Mouse (Mus musculus) heart, embryonic 10.5 days (tissue): Measurements from ENCODE around the gene Avpr2. TPM values are rescaled to one million over a fixed set of nuclear protein-coding genes. Genes with fewer than 3 reads are reported as not detected.

ENCODE experiments used
- DNase-seq: peaks from one replicate; pipeline ENCODE4 v3.0.0-alpha.2; 2017; ENCODE audit warnings: low spot score
- H3K27ac ChIP-seq: fragments of 300-500 bp; sonication (generic); 2 replicates; pipeline ENCODE4 v1.5.1; 2016; ENCODE audit warnings: mild to moderate bottlenecking
- H3K27me3 ChIP-seq: fragments of 300-500 bp; sonication (generic); 2 replicates; pipeline ENCODE4 v1.6.1; 2016; ENCODE audit warnings: mild to moderate bottlenecking; ENCODE audit not compliant: poor library complexity, insufficient read depth, severe bottlenecking
- H3K36me3 ChIP-seq: fragments of 300-500 bp; sonication (generic); 2 replicates; pipeline ENCODE4 v1.6.1; 2016; ENCODE audit warnings: mild to moderate bottlenecking, moderate library complexity
- H3K4me1 ChIP-seq: fragments of 300-500 bp; sonication (generic); 2 replicates; pipeline ENCODE4 v1.6.1; 2016; ENCODE audit warnings: mild to moderate bottlenecking
- H3K4me3 ChIP-seq: fragments of 300-500 bp; sonication (generic); 2 replicates; pipeline ENCODE4 v1.5.1; 2016; ENCODE audit warnings: mild to moderate bottlenecking, moderate library complexity
- H3K9me3 ChIP-seq: fragments of 300-500 bp; sonication (generic); 2 replicates; pipeline ENCODE4 v1.6.1; 2016; ENCODE audit warnings: mild to moderate bottlenecking, moderate library complexity
- WGBS: fragments of 180-500 bp; shearing (Covaris S2); methylation state at CpG from one replicate; pipeline ENCODE4 v1.1.7; 2016; 5-methylcytosine and 5-hydroxymethylcytosine counted together
- polyA plus RNA-seq: library from polyadenylated mRNA; unstranded; fragments of >200 nt; fragmentation: Nextera tagmentation; extraction: Ambion mirVana; gene quantifications from 2 replicates; pipeline ENCODE4 v1.2.1, GENCODE M21; 2016

Avpr2 gene
- polyA plus RNA-seq = not detected in 2 replicates

- H3K27me3 ChIP-seq = peaks cover 31% of the 10 kb centered on the region; the same call in 1 of the 2 replicates
- H3K4me3 ChIP-seq = no peak within 1 kb of the TSS
- H3K27ac ChIP-seq = no peak within 1 kb of the TSS
- 71% methylated on average over 6 of the region's 6 CpGs for WGBS
- H3K9me3 ChIP-seq = no peaks in the 10 kb centered on the region
- DNase-seq = no peak
- no peaks in the 10 kb centered on the region for H3K36me3 ChIP-seq
- no peaks in the 10 kb centered on the region for H3K4me1 ChIP-seq
These were observed at the start of gene Avpr2 for GRCm38 (mm10) chrX:73891551-73892152. Gene Avpr2, plus strand, starts transcription at chrX:73892102.

DNA sequence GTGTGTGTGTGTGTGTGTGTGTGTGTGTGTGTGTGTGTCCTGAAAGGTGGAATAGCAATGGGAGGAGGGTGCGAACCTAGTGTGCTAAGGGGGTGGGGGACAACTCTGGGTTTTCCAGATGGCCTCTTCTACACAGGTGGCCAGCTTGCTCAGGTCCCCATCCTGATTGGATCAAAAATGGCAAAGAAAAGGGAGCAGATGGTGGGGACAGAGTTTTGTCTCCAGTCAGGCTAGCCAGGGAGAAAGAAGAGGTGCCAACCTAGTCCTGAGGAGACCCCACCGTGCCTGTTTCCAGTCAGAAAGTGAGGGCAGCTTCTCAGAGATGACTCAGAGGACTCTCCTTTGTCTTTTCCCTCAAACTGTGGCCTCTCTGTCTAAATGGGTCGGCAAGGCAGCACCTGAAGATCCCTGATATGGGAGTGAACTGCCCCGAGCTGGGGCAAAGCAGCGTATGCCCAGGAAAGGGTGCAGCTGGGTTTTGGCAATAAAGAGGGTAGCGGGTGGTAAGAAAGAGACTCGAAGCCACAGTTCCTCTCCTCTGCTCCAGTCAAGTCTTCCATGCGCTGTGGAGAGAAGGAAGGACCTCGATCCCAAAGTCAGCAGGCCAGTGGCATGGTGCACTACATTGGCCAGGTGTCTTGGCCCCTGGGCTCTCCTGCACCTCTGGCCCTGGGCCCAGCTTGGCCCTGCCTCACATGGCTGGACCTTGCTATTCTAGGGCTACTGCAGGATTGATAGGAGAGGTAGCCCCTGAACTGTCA, 37.4 kb upstream of the Avpr2 start:
- H3K27me3 ChIP-seq = peaks cover 7% of the 10 kb centered on the region; the same call in 1 of the 2 replicates
- peaks cover 8% of the 10 kb centered on the region for H3K4me1 ChIP-seq
- no peak for DNase-seq
- WGBS = 73% methylated on average over 9 of the region's 9 CpGs
- H3K4me3 ChIP-seq = no peak overlapping the region
- H3K27ac ChIP-seq = no peak overlapping the region
- no peaks in the 10 kb centered on the region for H3K9me3 ChIP-seq
- no peaks in the 10 kb centered on the region for H3K36me3 ChIP-seq

GRCm38 (mm10) chrX:73855087-73855408, 36.9 kb upstream of the Avpr2 start:
- peaks cover 8% of the 10 kb centered on the region for H3K4me1 ChIP-seq
- no peak overlapping the region for H3K27ac ChIP-seq
- DNase-seq = no peak
- no peaks in the 10 kb centered on the region for H3K9me3 ChIP-seq
- 37% methylated on average over 3 of the region's 3 CpGs for WGBS
- no peaks in the 10 kb centered on the region for H3K36me3 ChIP-seq
- H3K27me3 ChIP-seq = peaks cover 7% of the 10 kb centered on the region; the same call in 1 of the 2 replicates
- H3K4me3 ChIP-seq = no peak overlapping the region

DNA sequence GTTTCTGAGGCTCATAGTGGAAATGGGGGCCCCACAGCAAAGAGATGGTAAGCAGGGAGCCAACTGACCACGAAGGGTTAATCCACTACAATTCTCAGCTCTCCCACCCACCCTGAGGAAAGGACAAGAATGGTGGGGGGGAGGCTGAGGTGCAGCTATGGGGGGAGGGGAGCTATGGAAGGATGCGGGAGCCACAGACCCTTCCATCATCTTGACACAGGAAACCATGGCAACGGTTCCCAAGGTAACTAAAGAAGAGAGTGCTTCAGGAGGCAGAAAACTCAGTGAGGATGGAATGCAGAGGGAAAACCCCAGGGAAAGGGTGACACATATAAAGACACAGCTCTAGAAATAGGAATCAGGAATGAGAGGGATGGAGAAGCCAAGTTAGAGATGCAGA, 27.2 kb upstream of the Avpr2 start:
- peaks cover 10% of the 10 kb centered on the region; the same call in 1 of the 2 replicates for H3K27me3 ChIP-seq
- no peaks in the 10 kb centered on the region for H3K4me1 ChIP-seq
- DNase-seq = no peak
- H3K4me3 ChIP-seq = no peak overlapping the region
- no peak overlapping the region for H3K27ac ChIP-seq
- WGBS = 59% methylated on average over 3 of the region's 3 CpGs
- H3K9me3 ChIP-seq = no peaks in the 10 kb centered on the region
- no peaks in the 10 kb centered on the region for H3K36me3 ChIP-seq

DNA sequence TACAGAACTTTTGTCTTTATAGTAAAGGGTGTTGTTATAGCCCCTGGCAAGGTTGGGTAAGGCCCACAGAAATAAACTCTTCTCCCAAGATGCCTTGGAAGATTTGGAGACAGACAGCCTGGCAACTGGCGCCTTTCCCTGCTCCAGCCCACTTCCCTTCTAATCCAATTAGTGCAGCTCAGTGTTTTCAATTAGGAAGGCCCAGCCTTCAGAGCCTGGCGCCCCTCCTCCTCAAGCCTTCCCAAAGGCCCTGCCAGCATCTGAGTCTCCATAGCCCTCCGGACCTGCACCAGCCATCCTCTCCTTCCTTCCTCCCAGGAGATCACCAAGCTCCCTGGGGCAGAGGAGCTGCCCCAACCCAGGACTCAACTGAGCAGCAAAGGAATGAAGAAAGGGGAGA, 24.6 kb upstream of the Avpr2 start:
- Histone ChIP-seq H3K9me3 (no peaks in the 10 kb centered on the region), H3K27me3 (peaks cover 5% of the 10 kb centered on the region; the same call in 1 of the 2 replicates), H3K36me3 (no peaks in the 10 kb centered on the region), H3K27ac (no peak overlapping the region), H3K4me1 (no peaks in the 10 kb centered on the region), H3K4me3 (no peak overlapping the region)
- WGBS = 29% methylated on average over 3 of the region's 3 CpGs
- no peak for DNase-seq

DNA sequence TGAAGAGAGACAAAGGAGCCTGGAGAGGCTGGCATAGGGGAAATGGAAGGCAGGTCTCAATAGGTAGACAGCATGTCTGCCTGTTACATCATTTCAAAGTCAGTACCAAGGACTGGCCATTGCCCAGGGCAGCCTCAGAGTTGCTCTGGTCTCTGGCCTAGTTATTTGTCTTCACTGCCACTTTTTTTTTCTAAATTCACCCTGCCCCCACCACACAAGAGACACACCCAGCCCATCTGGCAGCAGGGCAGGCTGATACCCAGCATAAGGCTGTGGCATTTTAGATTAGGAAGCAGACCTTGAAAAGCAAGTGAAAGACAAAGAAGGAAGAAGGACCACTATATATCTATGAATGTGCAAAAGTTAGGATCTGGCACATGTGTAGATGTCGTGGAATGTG, 24.1 kb upstream of the Avpr2 start:
- H3K36me3 ChIP-seq = no peaks in the 10 kb centered on the region
- no peak overlapping the region for H3K27ac ChIP-seq
- H3K27me3 ChIP-seq = peaks cover 4% of the 10 kb centered on the region; the same call in 1 of the 2 replicates
- no peaks in the 10 kb centered on the region for H3K4me1 ChIP-seq
- DNase-seq = no peak
- no peaks in the 10 kb centered on the region for H3K9me3 ChIP-seq
- 41% methylated on average over 1 of the region's 1 CpGs for WGBS
- H3K4me3 ChIP-seq = no peak overlapping the region

DNA sequence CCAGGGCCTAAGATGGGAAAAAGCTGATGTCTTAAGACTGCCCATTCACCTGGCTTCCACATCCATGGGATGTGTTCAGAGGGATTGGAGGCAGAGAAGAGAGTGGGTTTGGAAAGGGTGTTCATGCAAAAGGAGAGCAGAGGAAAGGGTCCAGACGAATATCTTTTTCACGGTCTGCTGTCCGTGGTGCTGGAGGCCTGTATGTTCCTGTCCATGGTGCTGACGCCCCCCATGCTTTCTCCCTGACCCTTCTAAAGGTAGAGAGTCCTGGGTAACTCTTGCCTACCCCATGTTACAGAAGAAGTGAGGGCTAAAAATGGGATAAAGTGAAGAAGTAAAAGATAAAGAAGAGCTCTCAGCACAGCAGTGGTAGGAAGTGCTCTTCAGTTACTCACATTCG, 22.6 kb upstream of the Avpr2 start:
- DNase-seq = no peak
- H3K27me3 ChIP-seq = peaks cover 4% of the 10 kb centered on the region; the same call in 1 of the 2 replicates
- WGBS = 11% methylated on average over 5 of the region's 5 CpGs

DNA sequence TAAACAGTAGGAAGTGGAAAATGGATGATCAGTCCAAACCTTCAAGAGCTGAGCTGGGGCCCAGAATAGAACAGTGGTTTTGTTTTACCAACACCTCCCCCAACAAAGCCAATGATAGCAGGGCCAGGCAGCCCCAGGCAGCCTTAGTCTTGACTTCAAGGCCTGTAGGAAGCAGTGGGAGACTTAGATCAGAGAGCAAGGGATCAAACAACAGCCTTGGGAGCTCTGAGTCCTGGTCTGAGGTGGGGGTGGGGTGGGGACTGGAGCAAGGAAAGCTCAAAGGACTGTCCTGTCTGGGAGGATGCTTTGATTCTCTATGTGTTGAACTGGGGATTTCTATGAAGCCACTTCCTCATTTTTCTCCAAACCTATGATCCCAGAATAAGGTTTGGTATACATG, 20.4 kb upstream of the Avpr2 start:
- Histone ChIP-seq H3K36me3 (no peaks in the 10 kb centered on the region), H3K27me3 (peaks cover 4% of the 10 kb centered on the region; the same call in 1 of the 2 replicates), H3K9me3 (no peaks in the 10 kb centered on the region), H3K4me1 (no peaks in the 10 kb centered on the region), H3K4me3 (no peak overlapping the region), H3K27ac (no peak overlapping the region)
- DNase-seq = no peak

More for the DNA sequence above, 22.6 kb upstream of the Avpr2 start:
- Histone ChIP-seq H3K9me3 (no peaks in the 10 kb centered on the region), H3K27ac (no peak overlapping the region), H3K4me3 (no peak overlapping the region), H3K4me1 (no peaks in the 10 kb centered on the region), H3K36me3 (no peaks in the 10 kb centered on the region)

DNA sequence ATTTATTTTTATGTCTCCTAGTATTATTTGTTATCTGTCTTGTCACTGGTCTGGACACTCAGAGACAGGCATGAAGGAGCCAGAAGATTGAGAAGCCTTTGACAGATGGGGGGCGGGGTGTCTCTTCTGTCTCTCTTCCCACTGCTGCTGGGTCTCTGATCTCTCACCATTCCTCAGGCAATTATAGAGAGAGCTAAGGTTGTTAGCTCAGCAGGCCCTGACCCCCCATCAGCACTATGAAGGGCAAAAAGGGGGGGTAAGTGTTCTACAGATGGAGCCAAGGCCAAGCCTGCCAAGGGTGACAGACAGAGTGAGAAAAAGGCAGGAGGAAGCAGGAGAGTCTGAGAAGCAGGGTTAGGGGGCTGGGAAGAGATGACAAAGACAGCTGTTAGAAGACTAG, 19.9 kb upstream of the Avpr2 start:
- no peak overlapping the region for H3K4me3 ChIP-seq
- H3K27me3 ChIP-seq = peaks cover 8% of the 10 kb centered on the region; the same call in 1 of the 2 replicates
- no peak overlapping the region for H3K27ac ChIP-seq
- 36% methylated on average over 1 of the region's 1 CpGs for WGBS
- H3K4me1 ChIP-seq = no peaks in the 10 kb centered on the region
- DNase-seq = no peak
- H3K36me3 ChIP-seq = no peaks in the 10 kb centered on the region
- H3K9me3 ChIP-seq = no peaks in the 10 kb centered on the region

GRCm38 (mm10) chrX:73875881-73876280, 16.0 kb upstream of the Avpr2 start:
- Histone ChIP-seq H3K4me3 (no peak overlapping the region), H3K9me3 (no peaks in the 10 kb centered on the region), H3K4me1 (0 out of 2 replicates have a peak, but pooled peaks cover 4% of the 10 kb centered on the region), H3K27me3 (peaks cover 40% of the 10 kb centered on the region), H3K36me3 (no peaks in the 10 kb centered on the region), H3K27ac (no peak overlapping the region)
- no peak for DNase-seq
- WGBS = 63% methylated on average over 2 of the region's 2 CpGs

GRCm38 (mm10) chrX:73877014-73877413, 14.9 kb upstream of the Avpr2 start:
- Histone ChIP-seq H3K27ac (no peak overlapping the region), H3K4me3 (no peak overlapping the region), H3K9me3 (no peaks in the 10 kb centered on the region), H3K4me1 (0 out of 2 replicates have a peak, but pooled peaks cover 4% of the 10 kb centered on the region), H3K27me3 (peaks cover 51% of the 10 kb centered on the region), H3K36me3 (no peaks in the 10 kb centered on the region)
- WGBS = 83% methylated on average over 1 of the region's 1 CpGs
- no peak for DNase-seq

DNA sequence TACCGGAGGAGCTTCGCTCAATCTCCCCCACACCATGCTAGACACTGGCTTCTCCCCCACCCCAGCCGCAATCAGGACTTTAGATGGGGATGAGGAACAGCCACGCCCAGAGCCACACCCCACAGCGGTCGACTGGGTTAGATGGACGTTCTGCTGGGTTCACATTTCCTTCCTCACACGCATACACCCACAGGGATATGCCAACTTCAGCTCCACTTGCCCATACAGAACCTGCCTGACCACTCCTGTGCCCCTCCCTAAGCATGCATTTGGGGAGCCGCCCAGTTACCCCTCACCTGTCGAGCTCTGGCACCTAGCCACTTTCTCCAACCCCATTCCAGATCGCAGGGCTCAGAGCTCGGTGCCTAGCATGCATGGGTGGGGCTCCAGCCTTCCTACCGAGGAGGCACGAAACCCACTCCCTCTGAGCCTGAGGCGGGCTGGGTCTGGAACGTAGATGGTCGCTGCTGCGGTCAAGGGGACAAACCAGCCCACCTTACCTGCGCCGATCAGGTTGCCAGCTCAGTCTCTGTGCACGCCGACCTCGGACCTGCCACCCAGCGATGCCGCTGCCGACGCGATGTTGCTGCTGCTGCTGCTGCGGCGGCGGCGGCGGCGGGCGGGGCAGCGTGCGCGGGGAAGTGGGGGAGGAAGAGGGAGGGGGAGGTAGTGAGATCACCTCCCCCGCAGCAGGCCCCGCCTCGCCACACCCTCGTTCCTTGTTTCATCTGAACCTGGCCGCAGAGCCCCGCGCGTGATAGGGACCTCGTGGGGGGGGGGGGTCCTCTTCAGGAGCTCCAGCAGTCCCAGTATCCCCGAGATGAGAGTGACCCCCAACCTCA, 11.5 kb upstream of the Avpr2 start:
- Histone ChIP-seq H3K36me3 (no peaks in the 10 kb centered on the region), H3K4me3 (peak overlapping the region; percentile 56), H3K27ac (no peak overlapping the region), H3K9me3 (no peaks in the 10 kb centered on the region), H3K4me1 (0 out of 2 replicates have a peak, but pooled peaks cover 4% of the 10 kb centered on the region), H3K27me3 (peaks cover 51% of the 10 kb centered on the region)
- 23% methylated on average over 46 of the region's 48 CpGs for WGBS
- no peak for DNase-seq

DNA sequence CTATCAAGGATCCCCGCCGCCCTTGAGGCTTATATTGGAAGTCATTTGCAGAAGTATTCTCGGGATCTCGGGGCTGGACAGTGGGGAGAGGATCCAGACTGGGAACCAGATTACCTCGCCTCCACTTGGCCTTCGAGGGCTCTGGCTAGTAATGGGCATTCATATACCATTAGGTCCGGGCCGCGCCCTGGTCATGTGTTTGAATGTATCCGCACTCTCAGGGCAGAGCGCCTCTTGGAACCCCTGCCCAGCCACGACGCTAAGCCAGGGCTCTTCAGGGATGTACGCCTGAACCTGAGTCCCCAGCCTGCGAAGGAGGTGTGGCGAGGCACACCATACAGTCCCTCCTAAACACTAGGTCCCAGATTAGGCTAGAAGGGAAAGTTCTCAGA, 10.9 kb upstream of the Avpr2 start:
- H3K27me3 ChIP-seq = peaks cover 51% of the 10 kb centered on the region
- DNase-seq = no peak
- 19% methylated on average over 16 of the region's 16 CpGs for WGBS
- no peaks in the 10 kb centered on the region for H3K9me3 ChIP-seq
- peak overlapping the region; percentile 56 for H3K4me3 ChIP-seq
- H3K27ac ChIP-seq = no peak overlapping the region
- H3K4me1 ChIP-seq = 0 out of 2 replicates have a peak, but pooled peaks cover 4% of the 10 kb centered on the region
- H3K36me3 ChIP-seq = no peaks in the 10 kb centered on the region
